Mouse (Mus musculus) cerebellum, adult 9-10 months (tissue): ENCODE results near the gene Camsap3.
"Not testable (repeated sequence)": the region's sequence is repeated elsewhere in the genome, so short reads cannot be mapped to it uniquely, and the experiment has no call there.

ENCODE experiments used
- DNase-seq: peaks from one replicate; pipeline ENCODE4 v3.0.0; 2022

Gene Camsap3

GRCm38 (mm10) chr8:3586993-3587390, at the start of gene Camsap3:
TSS of gene Camsap3 (plus strand) at chr8:3587293.
- DNase-seq, result no peak

- DNase-seq, result no peak
Observed at GRCm38 (mm10) chr8:3537666-3538065, 49.4 kb upstream of the Camsap3 start.

DNA sequence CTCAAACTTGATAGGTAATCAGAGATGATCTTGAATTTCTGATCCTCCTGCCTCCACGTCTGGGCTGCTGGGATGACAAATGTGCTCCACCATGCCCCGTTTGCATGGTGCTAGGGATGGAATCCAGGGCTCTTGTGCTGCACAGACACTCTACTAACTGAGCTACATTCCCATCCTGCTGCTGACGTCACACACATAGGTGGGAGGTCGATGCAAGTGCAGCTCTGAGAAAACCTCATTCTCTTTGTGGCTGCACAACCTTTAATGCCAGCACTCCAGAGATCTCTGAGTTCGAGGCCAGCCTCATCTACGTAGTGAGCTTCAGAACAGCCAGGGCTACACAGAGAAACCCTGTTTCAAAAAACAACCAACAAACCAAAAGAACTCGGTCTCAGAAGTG, 47.9 kb upstream of the Camsap3 start:
- no peak for DNase-seq

- DNase-seq, result no peak
Observed at GRCm38 (mm10) chr8:3540076-3540475, 47.0 kb upstream of the Camsap3 start.

DNA sequence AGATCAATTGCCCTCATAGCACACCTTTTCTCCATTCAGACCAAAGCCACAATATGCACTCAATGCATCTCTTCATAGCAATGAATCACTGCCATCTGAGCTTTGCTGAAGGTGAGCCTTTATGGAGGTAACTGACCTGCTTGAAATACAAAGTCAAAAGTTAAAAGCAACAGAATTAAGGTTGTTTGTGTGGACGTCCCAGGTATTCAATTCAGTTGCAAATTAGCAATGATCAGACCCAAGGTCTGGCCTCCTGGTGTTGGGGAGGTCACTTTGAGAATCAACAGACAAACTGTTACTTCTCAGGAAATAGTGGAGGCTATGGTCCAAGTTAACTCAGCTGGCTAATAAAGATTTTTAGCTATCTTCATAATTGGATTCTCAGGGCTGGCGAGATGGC, 40.6 kb upstream of the Camsap3 start:
- no peak for DNase-seq

DNA sequence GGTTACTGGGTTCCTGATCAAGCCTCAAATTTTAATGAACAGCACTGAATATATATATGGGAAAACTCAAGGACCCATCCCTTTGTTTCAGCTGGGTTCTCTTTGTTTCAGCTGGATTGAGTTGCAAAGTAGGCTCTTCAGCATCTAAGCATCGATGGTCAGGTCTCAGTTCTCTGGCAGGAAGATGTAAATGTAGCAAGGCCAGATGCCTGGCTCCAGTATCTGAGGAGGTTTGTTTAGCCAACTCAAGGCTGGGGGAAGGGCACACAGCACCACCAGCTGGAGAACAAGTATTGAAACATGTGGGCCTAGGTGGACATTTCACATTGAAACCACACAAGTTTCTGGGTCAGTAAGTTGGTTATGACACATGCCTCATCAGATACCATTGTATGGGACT, 34.9 kb upstream of the Camsap3 start:
- no peak for DNase-seq

GRCm38 (mm10) chr8:3556114-3556513, 31.0 kb upstream of the Camsap3 start:
- DNase-seq, result no peak

DNA sequence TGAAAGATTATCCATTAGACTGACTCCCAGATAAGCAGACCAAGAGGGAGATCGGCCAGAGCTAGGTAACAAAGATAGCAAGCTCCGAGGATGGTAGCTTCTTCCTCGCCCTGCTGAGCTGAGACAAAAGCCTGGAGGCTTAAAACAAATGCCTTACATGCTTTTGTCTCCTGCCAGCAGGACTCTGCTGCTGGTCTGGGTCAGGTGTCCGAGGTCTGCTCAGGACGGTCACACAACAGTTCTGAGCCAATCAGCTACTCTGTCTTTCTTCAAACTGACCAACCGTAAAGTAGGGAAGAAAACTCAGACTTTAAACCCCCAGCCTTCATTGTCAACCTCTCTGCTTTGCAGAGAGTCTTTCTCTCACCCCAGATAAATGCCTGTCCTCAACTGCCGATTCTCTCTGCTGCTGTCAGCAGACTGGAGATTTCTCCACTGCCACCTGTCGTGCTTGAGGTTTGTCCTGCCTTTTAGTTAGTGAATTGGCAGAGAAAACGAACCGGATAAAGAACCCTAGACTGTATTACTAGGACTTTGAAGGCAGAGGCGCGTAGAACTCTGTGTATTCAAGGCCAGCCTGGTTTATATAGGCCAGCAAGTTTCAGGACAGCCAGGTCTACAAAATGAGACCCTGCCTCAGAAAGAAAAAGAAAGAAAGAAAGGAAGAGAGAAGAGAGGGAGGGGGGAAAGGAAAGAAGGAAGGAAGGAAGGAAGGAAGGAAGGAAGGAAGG, 19.3 kb upstream of the Camsap3 start, which contains the start of gene C330021F23Rik:
Gene C330021F23Rik (plus strand): TSS at position 350 of the 731 bp plus-strand sequence.
- DNase-seq, result no peak

DNA sequence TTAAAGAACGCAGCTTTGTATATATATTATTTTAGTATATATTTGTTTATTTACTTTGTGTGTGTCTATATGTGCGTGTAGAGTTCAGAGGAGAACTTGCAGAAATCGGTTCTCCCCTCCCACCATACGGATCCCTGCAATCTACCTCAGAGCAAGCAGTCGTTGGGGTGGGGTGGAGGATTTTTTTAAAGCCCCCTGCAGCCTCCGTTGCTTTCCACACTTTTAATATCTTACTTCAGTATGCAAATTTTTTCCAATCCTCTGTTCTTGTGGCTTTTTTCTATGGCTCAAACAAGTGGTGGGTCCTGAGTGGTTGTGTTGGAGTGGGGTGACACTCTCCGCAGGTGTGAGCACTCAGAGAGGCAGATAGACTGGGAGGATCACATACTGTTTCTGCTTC, 18.7 kb upstream of the Camsap3 start:
- no peak for DNase-seq

DNA sequence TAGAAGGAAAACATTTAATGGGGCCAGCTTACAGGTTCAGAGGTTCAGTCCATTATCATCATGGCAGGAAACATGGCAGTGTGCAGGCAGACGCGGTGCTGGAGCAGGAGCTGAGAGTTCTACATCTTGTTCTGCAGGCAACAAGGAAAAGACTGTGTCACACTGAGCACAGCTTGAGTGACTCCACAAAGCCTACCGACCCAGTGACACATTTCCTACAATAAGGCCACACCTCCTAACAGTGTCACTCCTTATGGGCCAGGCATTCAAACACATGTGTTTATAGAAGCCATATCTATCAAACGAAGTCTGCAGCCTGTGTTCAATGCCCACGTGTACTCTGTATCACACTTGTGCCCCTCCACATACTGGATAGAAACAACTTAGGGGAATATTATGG, 17.3 kb upstream of the Camsap3 start:
- DNase-seq, result no peak

- no peak for DNase-seq
Observed at GRCm38 (mm10) chr8:3574546-3574945, 12.5 kb upstream of the Camsap3 start.

DNA sequence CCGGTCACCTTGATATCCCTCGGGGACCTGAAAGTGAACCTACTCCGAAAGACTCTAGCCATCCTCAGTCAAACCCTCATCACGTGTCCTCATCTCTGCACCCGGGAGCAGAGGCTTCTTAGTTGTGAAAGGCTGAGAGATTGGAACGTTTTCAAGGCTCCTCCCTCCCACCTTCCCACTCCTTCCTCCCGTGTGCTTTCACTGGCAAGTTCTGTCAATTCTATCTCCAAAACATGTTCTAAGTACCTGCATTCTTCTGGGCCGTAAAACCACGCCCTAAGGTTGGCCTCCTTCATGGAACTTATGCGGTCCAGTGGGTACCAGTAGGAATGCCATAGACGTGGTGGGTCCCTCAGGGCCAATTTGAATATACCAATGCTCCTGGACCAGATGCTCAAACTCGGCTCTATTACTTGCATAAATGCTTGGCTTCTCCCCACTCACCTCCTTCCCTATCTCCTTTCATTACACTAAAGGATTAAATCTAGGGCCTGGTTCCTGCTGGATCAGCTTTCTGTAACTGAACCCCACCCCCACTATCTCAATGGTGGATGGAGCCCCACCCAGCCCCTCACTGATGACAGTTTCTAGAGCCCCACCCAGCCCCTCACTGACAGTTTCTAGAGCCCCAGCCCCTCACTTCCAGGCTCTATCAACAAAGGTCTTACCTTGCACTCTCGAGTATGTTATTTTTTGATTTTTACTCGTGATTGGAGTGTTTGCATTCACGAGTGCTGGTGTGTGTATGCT, 10.7 kb upstream of the Camsap3 start:
- DNase-seq, result no peak

- no peak for DNase-seq
Observed at GRCm38 (mm10) chr8:3579390-3580364, 7.4 kb upstream of the Camsap3 start.

DNA sequence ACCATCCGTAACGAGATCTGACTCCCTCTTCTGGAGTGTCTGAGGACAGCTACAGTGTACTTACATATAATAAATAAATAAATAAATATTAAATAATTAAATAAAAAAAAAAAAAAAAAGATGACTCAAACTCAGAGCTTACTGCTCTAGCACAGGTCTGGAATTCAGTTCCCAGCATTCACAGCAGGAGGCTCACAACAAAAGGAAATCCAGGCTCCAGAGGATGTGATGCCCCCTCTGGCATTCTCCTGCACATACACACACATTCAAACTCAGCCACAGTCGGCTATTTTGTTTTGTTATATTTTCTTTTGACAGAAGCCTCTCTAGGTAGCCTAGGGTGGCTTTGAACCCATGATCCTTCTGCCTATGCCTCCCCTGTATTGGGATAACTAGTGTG, 5.1 kb upstream of the Camsap3 start:
- not testable (repeated sequence) for DNase-seq

DNA sequence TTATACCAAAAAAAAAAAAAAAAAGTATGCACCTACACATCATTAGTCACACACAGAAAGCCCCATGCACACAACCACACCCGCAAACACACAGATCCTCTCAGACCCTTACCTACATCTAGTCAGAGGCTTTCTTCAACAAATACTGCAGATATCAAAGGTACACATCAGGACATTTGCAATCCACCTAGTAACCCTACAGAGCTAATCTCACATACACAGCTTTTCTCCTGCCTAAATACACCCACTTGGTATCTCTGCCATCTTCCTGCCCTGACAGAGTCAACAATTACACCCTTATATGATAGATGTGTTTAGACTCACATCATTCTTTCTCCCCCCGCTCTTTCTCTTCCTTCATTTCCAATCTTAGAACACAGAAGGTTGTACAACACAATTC, 641 bp upstream of the Camsap3 start:
- no peak for DNase-seq

DNA sequence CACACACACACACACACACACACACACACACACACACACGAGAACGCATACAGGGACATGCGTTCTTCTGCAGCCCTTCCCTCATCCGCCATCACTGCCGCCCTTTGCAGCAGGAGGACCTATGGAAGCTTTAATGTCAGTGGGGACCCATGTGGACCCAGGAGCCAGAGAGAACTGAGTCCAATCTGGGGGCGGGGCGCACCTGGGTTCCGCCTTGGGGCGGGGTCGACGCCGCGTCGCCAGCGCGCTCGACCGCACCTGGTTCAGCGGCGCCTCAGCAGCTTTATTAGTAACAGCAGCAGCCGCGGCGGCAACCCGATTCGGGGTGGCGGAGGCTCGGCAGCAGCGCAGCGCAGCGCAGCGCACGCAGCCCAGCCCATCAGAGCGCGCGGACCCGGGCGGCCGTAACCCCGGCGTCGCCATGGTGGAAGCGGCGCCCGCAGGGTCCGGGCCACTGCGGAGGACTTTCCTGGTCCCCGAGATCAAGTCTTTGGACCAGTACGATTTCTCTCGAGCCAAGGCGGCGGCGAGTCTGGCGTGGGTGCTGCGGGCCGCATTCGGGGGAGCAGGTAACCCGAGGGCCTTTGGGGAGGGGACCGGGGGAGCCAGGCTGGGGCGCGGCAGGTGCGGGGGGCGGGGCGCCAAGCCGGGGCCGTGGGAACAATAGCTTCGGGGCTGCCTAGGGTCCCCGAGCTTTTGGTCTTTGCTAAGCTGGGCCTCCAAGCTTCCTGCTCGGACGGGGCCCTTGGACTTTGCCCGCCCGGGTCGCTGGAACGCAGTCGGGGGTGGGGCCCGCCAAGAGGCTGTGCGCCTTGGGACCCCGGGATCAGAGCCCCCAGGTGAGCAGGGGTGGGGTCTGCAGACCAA, 531 bp downstream of the Camsap3 start:
- peak; percentile 78 for DNase-seq

- DNase-seq, result no peak
Observed at GRCm38 (mm10) chr8:3588258-3588633, 1.2 kb downstream of the Camsap3 start.

GRCm38 (mm10) chr8:3593470-3593869, 6.4 kb downstream of the Camsap3 start:
- no peak for DNase-seq

GRCm38 (mm10) chr8:3594466-3594865, 7.4 kb downstream of the Camsap3 start:
- no peak for DNase-seq

- no peak for DNase-seq
Observed at GRCm38 (mm10) chr8:3598054-3598453, 11.0 kb downstream of the Camsap3 start.

- no peak for DNase-seq
Observed at GRCm38 (mm10) chr8:3599219-3599618, 12.1 kb downstream of the Camsap3 start.

DNA sequence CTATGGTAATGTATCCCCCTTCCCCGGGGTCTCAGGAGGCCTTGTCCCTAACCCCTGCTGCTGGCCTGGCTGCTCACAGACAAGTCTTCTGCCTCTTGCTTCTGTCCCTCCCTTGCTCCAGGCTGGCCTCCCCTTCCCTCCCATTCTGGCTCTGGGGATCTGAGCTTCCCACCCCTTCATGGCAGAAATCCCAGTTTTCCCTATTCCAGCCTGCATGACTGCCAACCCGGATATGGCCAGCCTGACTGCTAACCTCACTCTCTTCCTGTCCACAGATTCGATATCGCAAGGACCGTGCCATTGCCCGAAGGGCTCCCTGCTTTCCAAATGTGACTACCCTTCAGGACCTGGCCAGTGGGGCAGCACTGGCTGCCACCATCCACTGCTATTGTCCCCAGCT, 13.3 kb downstream of the Camsap3 start:
- no peak for DNase-seq
